Mouse (Mus musculus) cortical plate, adult 2 months (tissue): ENCODE data around the gene Lin54.

Experiments
- CTCF ChIP-seq: fragments of 200-500 bp; IDR thresholded peaks from 2 replicates; pipeline ENCODE4 v1.5.1; 2011; ENCODE audit warnings: mild to moderate bottlenecking, control low read depth, low read length; ENCODE audit not compliant: insufficient read depth; ENCODE audit errors: extremely low read depth
- POLR2A ChIP-seq: fragments of 200-500 bp; IDR thresholded peaks from 2 replicates; pipeline ENCODE4 v1.6.1; 2011; ENCODE audit warnings: mild to moderate bottlenecking, low read length, control low read depth; ENCODE audit not compliant: insufficient read depth; ENCODE audit errors: extremely low read depth

- TF ChIP-seq POLR2A (no peak), CTCF (no peak)
Measured at GRCm38 (mm10) chr5:100512576-100512975, 12.1 kb upstream of the Lin54 start.
